Mouse (Mus musculus): Measurements from ENCODE around the gene Gm3676.
"Not testable (repeated sequence)": the region's sequence is repeated elsewhere in the genome, so short reads cannot be mapped to it uniquely, and the experiment has no call there.

The Gm3676 gene

GRCm38 (mm10) chr14:41646387-41646786 is at the start of gene Gm3676:
TSS of gene Gm3676 (minus strand) at chr14:41646487.
- DNase-seq: not testable (repeated sequence)

- not testable (repeated sequence) for DNase-seq
Observed at GRCm38 (mm10) chr14:41648176-41648575, 1.9 kb upstream of the Gm3676 start.

GRCm38 (mm10) chr14:41630144-41630543 is 16.1 kb downstream of the Gm3676 start:
- DNase-seq: not testable (repeated sequence)

GRCm38 (mm10) chr14:41624512-41624911 is 21.8 kb downstream of the Gm3676 start, which contains the start of gene Gm3072:
TSS of gene Gm3072 (minus strand) at chr14:41624612.
- DNase-seq: not testable (repeated sequence)

GRCm38 (mm10) chr14:41622535-41622934 is 23.8 kb downstream of the Gm3676 start:
- DNase-seq: not testable (repeated sequence)

- DNase-seq: not testable (repeated sequence)
Observed at GRCm38 (mm10) chr14:41610690-41611089, 35.6 kb downstream of the Gm3676 start.

DNA sequence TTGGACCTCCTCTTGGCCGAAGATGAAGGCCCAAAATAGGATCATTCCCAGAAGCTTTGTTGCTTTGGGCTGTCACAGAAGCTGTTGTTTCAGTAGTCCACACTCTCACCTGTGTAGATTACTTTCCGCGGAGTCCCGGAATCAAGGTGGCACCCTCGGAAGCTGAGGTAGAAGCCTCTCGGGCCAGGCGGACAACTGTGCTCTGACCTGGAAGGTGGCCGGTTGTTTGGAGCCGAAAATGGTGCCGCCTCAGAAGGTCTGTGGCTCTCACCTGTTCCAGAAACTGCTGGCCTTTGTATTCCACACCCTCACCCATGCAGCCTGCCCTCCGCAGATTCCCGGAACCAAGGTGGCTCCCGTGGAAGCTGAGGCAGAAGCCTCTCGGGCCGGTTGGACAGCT is 45.4 kb downstream of the Gm3676 start:
- DNase-seq: not testable (repeated sequence)

Measured in liver (tissue).